Mouse (Mus musculus) neural tube, embryonic 12.5 days (tissue): Measurements from ENCODE around the gene Zhx3. TPM values are rescaled to one million over a fixed set of nuclear protein-coding genes. Genes with fewer than 3 reads are reported as not detected.

Source experiments
- ATAC-seq: fragments of 200-750 bp; cut with Nextera tagmentation; 2 replicates; pipeline ENCODE4 v1.8.0; 2017; ENCODE audit warnings: low read depth, mild to moderate bottlenecking, moderate TSS enrichment, moderate library complexity; ENCODE audit not compliant: low FRiP score
- H3K27ac ChIP-seq: fragments of 300-500 bp; sonication (generic); 2 replicates; pipeline ENCODE4 v1.5.1; 2016
- H3K27me3 ChIP-seq: fragments of 300-500 bp; sonication (generic); replicated peaks from 2 replicates; pipeline ENCODE4 v1.6.1; 2016; ENCODE audit warnings: mild to moderate bottlenecking
- H3K36me3 ChIP-seq: fragments of 300-500 bp; sonication (generic); 2 replicates; pipeline ENCODE4 v1.6.1; 2016; ENCODE audit warnings: mild to moderate bottlenecking
- H3K4me1 ChIP-seq: fragments of 300-500 bp; sonication (generic); 2 replicates; pipeline ENCODE4 v1.6.1; 2016
- H3K4me2 ChIP-seq: fragments of 300-500 bp; sonication (generic); replicated peaks from 2 replicates; pipeline ENCODE4 v1.6.1; 2016; ENCODE audit warnings: mild to moderate bottlenecking
- H3K4me3 ChIP-seq: fragments of 300-500 bp; sonication (generic); 2 replicates; pipeline ENCODE4 v1.5.1; 2016
- H3K9ac ChIP-seq: fragments of 300-500 bp; sonication (generic); 2 replicates; pipeline ENCODE4 v1.6.1; 2016; ENCODE audit warnings: mild to moderate bottlenecking
- H3K9me3 ChIP-seq: fragments of 300-500 bp; sonication (generic); 2 replicates; pipeline ENCODE4 v1.6.1; 2016; ENCODE audit warnings: mild to moderate bottlenecking
- WGBS: fragments of 180-500 bp; shearing (Covaris S2); methylation state at CpG from one replicate; pipeline ENCODE4 v1.1.7; 2016; 5-methylcytosine and 5-hydroxymethylcytosine counted together
- polyA plus RNA-seq: library from polyadenylated mRNA; unstranded; fragments of >200 nt; fragmentation: Nextera tagmentation; extraction: Ambion mirVana; gene quantifications from 2 replicates; pipeline ENCODE4 v1.2.1, GENCODE M21; 2016

Zhx3 gene
- polyA plus RNA-seq, 1 experiment from 2014 or later: 16.2 TPM

DNA sequence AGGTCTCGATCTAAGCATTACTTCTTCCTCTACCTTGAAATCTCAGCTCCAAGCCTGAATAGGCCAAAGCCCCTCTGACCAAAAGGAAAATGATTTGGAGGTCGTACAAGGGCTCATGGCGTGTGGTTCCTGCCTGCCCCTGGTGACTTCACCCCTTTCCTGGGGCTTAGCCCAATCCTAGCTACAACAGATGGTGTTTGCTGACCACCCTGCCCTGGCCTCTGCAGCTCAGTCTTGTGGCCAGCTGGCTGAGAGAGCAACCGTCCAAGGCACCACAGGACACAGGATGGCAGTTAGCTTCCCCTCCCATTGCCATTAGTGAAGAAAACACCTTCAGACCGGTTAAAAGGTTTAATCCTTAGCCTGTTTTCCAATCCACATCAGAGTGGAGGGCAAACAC is 33.3 kb upstream of the Zhx3 start:
- 75% methylated on average over 5 of the region's 5 CpGs for WGBS
- ATAC-seq: no peak

DNA sequence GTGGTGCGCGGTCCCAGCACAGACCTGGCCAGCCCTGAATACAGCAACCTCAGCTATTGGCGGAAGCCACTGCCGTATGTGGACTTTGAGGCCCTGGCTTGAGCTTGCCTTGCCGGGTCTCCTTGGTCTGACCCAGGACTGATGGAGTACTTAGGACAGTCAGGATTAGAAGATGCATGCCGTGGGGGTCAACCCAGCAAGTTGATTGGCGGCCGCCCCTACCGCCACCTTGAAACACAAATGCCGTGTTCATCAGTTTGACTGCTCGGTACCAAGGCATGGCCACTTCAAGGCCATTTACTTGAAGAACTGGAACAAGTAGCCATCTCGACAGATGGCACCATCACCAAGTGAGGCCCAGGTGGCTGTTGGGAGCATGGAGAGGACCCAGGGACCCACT is 32.5 kb upstream of the Zhx3 start:
- Histone ChIP-seq H3K9ac (no peak overlapping the region), H3K27ac (no peak overlapping the region), H3K9me3 (no peaks in the 10 kb centered on the region), H3K4me1 (no peaks in the 10 kb centered on the region), H3K4me2 (no peak overlapping the region), H3K27me3 (peaks cover 12% of the 10 kb centered on the region), H3K36me3 (no peaks in the 10 kb centered on the region), H3K4me3 (no peak overlapping the region)
- WGBS: 93% methylated on average over 12 of the region's 12 CpGs
- ATAC-seq: no peak

More for the DNA sequence above, 33.3 kb upstream of the Zhx3 start:
- H3K9ac ChIP-seq: no peak overlapping the region
- H3K9me3 ChIP-seq: no peaks in the 10 kb centered on the region
- no peak overlapping the region for H3K4me2 ChIP-seq
- H3K27ac ChIP-seq: no peak overlapping the region
- H3K4me3 ChIP-seq: no peak overlapping the region
- H3K4me1 ChIP-seq: no peaks in the 10 kb centered on the region
- H3K27me3 ChIP-seq: peaks cover 20% of the 10 kb centered on the region
- no peaks in the 10 kb centered on the region for H3K36me3 ChIP-seq

DNA sequence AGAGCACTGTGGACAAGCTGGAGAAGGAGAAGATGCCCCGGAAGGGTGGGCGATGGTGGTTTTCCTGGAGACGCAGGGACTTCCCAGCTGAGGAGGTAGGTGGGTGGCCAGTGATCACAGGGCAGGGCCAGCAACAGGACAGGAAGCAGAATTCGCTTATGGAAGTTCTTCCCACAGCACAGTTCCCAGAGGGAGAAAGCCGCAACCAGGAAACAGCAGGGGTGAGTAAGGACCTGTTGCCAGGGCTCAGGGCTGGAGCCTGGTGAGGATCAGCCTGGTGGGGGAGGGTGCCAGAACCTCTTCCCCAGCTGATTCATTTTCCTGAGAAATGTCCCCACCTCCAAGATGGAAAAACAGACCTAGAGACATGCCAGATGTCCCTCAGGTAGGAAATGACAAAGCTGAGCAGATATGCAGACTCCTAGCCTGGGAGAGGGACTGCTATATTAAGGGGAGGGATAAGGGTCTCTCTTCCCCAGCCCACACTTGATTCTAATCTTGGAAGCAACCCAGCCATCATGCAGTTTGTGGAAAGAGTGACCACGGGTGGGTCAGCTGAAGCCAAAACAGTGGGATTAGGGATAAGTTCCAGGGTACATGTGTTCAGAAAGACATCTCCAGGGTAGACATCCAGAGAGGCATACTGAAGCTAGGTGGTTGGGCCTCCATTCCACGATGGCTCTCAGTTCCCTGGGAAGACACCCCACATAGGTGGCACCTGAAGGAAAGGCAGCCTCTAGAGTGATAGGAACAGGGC is 29.0 kb upstream of the Zhx3 start:
- no peak overlapping the region for H3K27ac ChIP-seq
- H3K27me3 ChIP-seq: no peaks in the 10 kb centered on the region
- no peak for ATAC-seq
- H3K9me3 ChIP-seq: no peaks in the 10 kb centered on the region
- H3K4me3 ChIP-seq: no peak overlapping the region
- no peak overlapping the region for H3K4me2 ChIP-seq
- no peaks in the 10 kb centered on the region for H3K36me3 ChIP-seq
- no peak overlapping the region for H3K9ac ChIP-seq
- 89% methylated on average over 7 of the region's 7 CpGs for whole genome bisulfite sequencing
- no peaks in the 10 kb centered on the region for H3K4me1 ChIP-seq

DNA sequence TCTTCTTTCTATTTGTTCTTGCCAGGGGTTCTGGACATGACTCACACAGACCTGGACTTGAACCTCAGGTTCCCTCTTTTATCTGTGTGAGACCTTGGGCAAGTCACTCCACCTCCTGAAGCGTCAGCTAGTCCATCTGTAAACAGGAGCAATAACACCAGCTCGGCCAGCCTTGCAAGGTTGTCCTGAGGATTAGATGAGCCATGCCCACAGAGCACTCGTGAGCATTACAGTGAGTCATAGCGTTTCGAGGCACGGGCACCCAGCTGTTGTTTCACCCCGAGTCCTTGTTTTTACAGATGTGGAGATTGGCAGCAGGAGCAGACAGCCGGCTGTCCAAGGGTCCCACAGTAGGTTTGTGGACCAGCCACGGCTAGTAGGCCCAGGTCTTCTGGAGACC is 18.9 kb upstream of the Zhx3 start:
- H3K36me3 ChIP-seq: no peaks in the 10 kb centered on the region
- WGBS: 85% methylated on average over 9 of the region's 9 CpGs
- no peak overlapping the region for H3K4me3 ChIP-seq
- H3K9ac ChIP-seq: no peak overlapping the region
- no peak overlapping the region for H3K4me2 ChIP-seq
- peaks cover 7% of the 10 kb centered on the region for H3K4me1 ChIP-seq
- H3K9me3 ChIP-seq: no peaks in the 10 kb centered on the region
- 0 out of 2 replicates have a peak, but pooled peaks cover 9% of the 10 kb centered on the region for H3K27me3 ChIP-seq
- ATAC-seq: no peak
- H3K27ac ChIP-seq: no peak overlapping the region

DNA sequence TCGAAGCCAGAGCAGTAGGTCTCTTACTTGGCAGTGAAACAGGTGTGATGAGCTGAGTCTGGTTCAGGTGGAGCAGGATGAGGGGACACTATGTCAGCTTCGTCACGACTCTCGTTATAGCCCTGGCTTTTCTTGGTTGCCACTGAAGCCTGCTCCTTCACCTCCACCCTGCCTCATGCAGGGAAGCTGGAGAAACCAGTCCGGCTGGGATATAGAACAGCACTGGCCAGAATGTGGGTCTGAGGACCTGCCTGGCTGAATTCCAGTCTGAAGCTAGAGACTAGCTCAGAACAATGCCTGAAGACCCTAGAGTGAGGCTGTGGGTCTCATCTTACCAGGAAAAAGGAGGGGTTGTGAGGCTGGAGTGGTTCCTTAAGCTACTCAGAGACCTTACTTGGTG is 18.2 kb upstream of the Zhx3 start:
- H3K4me2 ChIP-seq: no peak overlapping the region
- H3K9me3 ChIP-seq: no peaks in the 10 kb centered on the region
- no peak overlapping the region for H3K27ac ChIP-seq
- no peak overlapping the region for H3K9ac ChIP-seq
- H3K4me1 ChIP-seq: peaks cover 7% of the 10 kb centered on the region
- no peak overlapping the region for H3K4me3 ChIP-seq
- WGBS: 88% methylated on average over 5 of the region's 5 CpGs
- 0 out of 2 replicates have a peak, but pooled peaks cover 9% of the 10 kb centered on the region for H3K27me3 ChIP-seq
- H3K36me3 ChIP-seq: no peaks in the 10 kb centered on the region
- ATAC-seq: no peak

DNA sequence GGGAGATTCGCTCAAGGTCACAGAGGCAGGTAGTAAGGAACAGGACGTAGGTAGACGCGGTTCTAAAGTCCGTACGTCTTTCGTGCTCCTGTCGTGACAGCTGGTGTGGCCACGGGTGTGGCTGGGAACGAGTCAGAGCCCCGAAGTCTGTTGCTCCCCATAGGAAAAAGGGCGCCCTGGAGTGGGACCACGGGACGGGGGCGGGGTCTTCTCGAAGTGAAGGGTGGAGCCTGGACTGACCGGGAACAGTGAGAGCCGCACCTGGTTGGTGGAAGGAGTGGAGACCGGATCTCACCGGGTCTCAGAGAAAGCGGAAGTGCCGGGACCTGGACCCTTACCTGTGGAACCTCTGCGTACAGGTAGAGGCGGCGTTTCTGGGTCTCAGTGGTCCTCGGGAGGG is 15.1 kb upstream of the Zhx3 start:
- H3K9me3 ChIP-seq: no peaks in the 10 kb centered on the region
- WGBS: under 1% methylated on average over 26 of the region's 26 CpGs

DNA sequence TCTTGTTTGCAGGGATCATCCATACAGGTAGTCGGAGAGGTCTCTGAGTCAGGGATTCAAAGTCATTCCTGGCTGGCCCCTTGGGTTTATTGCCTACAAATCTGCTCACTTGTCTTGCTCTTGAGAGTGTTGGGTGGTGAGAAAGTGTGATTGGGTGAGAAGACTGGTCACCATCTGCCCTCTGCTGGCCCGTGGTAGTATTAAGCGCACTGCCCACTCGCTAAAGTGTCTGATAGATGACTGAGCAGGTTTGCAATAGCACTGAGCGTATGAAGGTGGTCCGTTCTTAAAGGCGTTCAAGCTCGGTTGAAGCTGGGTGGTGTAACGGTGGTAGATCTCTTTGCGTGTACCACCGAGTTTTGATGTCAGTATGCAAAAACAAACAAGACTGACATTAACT is 14.5 kb upstream of the Zhx3 start:
- Histone ChIP-seq H3K27ac (no peak overlapping the region), H3K36me3 (no peaks in the 10 kb centered on the region), H3K4me2 (peak overlapping the region; percentile 71), H3K27me3 (0 out of 2 replicates have a peak, but pooled peaks cover 9% of the 10 kb centered on the region), H3K4me3 (peak overlapping the region; percentile 30), H3K9me3 (no peaks in the 10 kb centered on the region), H3K9ac (peak overlapping the region; percentile 52; the same call in 1 of the 2 replicates), H3K4me1 (peaks cover 7% of the 10 kb centered on the region)
- 2% methylated on average over 11 of the region's 11 CpGs for WGBS
- ATAC-seq: peak; percentile 54; the same call in 1 of the 2 replicates

More for the DNA sequence above, 15.1 kb upstream of the Zhx3 start:
- H3K9ac ChIP-seq: peak overlapping the region; percentile 52; the same call in 1 of the 2 replicates
- H3K27ac ChIP-seq: no peak overlapping the region
- no peaks in the 10 kb centered on the region for H3K36me3 ChIP-seq
- H3K4me2 ChIP-seq: peak overlapping the region; percentile 71
- H3K4me3 ChIP-seq: peak overlapping the region; percentile 30
- 0 out of 2 replicates have a peak, but pooled peaks have one; percentile 68 for ATAC-seq
- peaks cover 7% of the 10 kb centered on the region for H3K4me1 ChIP-seq
- 0 out of 2 replicates have a peak, but pooled peaks cover 9% of the 10 kb centered on the region for H3K27me3 ChIP-seq

DNA sequence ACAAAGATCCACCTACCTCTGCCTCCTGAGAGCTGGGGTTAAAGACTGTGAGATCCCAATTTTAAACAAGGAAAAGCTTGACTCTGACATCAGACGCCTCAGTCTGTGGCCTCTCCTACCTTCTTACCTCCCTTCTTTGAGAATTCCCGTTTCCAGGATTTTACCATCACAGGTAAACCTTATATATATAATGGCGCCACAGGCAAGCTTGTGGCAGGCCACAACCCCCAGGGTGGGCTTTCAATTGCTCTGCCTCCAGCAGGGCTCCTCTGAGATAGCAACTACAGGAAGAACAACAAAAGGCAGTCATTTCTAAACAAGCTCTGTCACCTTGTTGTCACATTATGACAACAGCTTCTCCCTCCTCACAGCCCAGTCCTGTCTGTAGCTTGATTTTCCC is 13.4 kb upstream of the Zhx3 start:
- Histone ChIP-seq H3K9ac (no peak overlapping the region), H3K4me1 (peaks cover 7% of the 10 kb centered on the region), H3K27me3 (0 out of 2 replicates have a peak, but pooled peaks cover 9% of the 10 kb centered on the region), H3K4me2 (no peak overlapping the region), H3K4me3 (no peak overlapping the region), H3K36me3 (no peaks in the 10 kb centered on the region), H3K27ac (no peak overlapping the region), H3K9me3 (no peaks in the 10 kb centered on the region)
- no peak for ATAC-seq
- WGBS: 69% methylated on average over 3 of the region's 3 CpGs

DNA sequence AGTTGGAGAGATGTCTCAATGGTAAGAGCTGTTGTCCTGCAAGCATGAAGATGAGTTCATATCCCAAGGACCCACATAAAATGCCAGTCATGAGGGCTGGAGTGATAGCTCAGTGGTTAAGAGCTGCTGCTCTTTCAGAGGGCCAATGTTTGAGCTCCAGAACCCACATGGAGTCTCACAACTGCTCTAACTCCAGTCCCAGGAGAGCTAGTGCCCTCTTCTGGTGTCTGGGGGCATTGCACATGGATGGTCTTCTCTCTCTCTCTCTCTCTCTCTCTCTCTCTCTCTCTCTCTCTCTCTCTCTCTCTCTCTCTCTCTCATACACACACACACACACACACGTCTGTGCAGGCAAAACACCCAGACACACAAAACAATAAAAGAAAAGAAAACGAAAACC is 12.0 kb upstream of the Zhx3 start:
- Histone ChIP-seq H3K27me3 (0 out of 2 replicates have a peak, but pooled peaks cover 9% of the 10 kb centered on the region), H3K9ac (no peak overlapping the region), H3K4me3 (no peak overlapping the region), H3K4me1 (peaks cover 7% of the 10 kb centered on the region), H3K27ac (no peak overlapping the region), H3K9me3 (no peaks in the 10 kb centered on the region), H3K4me2 (no peak overlapping the region), H3K36me3 (no peaks in the 10 kb centered on the region)
- no peak for ATAC-seq
- WGBS: 27% methylated on average over 2 of the region's 2 CpGs

DNA sequence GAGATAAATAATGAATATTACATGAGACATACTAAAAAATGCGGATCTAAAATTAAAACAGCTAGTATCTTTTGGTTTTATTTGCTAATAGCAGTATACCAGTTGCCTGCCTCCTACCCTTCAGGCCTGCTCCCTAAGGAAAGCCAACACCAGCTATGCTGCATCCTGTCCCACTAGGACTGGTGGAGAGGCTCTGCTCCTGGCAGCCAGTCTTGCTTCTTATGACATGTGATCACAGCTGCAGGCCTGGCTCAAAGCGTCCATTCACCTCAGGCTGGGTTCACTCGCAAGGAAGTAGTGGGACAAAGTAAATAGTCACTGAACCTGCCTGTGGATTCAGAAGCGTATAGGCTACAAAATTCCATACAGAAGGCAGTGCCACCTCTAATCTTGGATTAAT is 11.1 kb upstream of the Zhx3 start:
- no peak for ATAC-seq

DNA sequence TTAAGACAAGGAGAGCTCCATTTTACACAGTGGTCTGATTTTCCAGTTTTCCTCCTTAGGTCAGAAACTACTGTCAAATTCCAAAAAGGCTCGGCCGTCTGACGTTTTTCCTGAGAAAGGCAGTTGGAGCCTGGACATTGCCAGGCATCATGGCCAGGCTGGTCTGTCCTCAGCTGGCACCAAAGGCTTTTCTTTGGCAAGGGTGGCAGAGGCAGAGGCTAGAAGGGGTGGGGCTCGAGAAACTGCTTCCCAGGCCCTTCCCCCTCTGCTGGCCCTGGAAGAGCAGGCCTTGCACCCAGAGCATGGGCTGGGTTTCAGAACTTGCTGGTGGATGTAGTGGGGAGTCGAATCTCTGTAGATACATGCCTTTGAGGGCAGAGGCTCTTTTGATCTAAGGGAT is 9.6 kb upstream of the Zhx3 start:
- peak overlapping the region; percentile 8; the same call in 1 of the 2 replicates for H3K9ac ChIP-seq
- H3K4me1 ChIP-seq: no peaks in the 10 kb centered on the region
- no peak overlapping the region for H3K4me2 ChIP-seq
- no peak for ATAC-seq
- H3K27ac ChIP-seq: no peak overlapping the region
- no peaks in the 10 kb centered on the region for H3K27me3 ChIP-seq
- H3K4me3 ChIP-seq: no peak overlapping the region
- H3K36me3 ChIP-seq: no peaks in the 10 kb centered on the region
- 79% methylated on average over 5 of the region's 5 CpGs for WGBS
- no peaks in the 10 kb centered on the region for H3K9me3 ChIP-seq

More for the DNA sequence above, 11.1 kb upstream of the Zhx3 start:
- Histone ChIP-seq H3K4me1 (peaks cover 7% of the 10 kb centered on the region), H3K4me2 (no peak overlapping the region), H3K4me3 (no peak overlapping the region), H3K9ac (no peak overlapping the region), H3K27ac (no peak overlapping the region), H3K36me3 (no peaks in the 10 kb centered on the region), H3K9me3 (no peaks in the 10 kb centered on the region), H3K27me3 (0 out of 2 replicates have a peak, but pooled peaks cover 9% of the 10 kb centered on the region)
- WGBS: 79% methylated on average over 4 of the region's 4 CpGs

DNA sequence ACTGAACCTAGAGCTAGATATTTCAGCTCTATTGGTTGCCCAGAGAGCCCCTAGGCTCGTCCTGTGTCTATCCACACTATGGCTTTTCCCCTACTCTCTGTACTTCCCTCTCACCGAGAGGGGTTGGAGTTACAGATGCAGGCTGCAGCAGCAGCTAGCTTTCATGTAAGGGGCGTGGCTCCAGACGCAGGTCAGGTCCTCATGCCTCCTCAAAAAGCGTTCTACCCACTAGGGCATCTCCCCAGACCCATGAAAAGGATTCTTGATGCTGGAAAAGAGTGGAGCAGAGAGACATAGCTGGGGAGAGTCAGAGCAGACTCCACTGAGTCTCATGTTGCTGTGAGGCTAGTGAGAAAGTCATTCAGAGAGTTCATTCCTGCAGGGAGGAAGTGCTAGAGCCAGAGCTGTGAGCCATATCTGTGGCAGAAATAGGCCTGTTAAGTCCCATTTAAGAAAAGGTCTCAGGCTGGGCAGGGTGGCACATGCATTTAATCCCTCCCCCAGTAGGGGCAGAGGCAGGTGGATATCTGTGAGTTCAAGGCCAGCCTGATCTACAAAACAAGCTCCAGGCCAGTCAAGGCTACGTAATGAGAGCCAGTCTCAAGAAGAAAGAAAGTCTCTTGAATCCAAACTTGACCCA is 8.8 kb upstream of the Zhx3 start:
- Histone ChIP-seq H3K9me3 (no peaks in the 10 kb centered on the region), H3K27me3 (no peaks in the 10 kb centered on the region), H3K27ac (no peak overlapping the region), H3K4me1 (no peaks in the 10 kb centered on the region), H3K4me3 (no peak overlapping the region), H3K9ac (no peak overlapping the region), H3K36me3 (no peaks in the 10 kb centered on the region), H3K4me2 (no peak overlapping the region)
- ATAC-seq: no peak
- WGBS: 55% methylated on average over 6 of the region's 6 CpGs
